Mouse (Mus musculus) stomach, embryonic 14.5 days (tissue): ENCODE results near the gene Bahcc1. TPM values are rescaled to one million over a fixed set of nuclear protein-coding genes. Genes with fewer than 3 reads are reported as not detected.

Experiments
- ATAC-seq: fragments of 200-750 bp; cut with Nextera tagmentation; 2 replicates; pipeline ENCODE4 v1.8.0; 2017; ENCODE audit warnings: low read depth, moderate TSS enrichment; ENCODE audit not compliant: insufficient number of reproducible peaks, insufficient read depth, low FRiP score
- H3K27ac ChIP-seq: fragments of 300-500 bp; sonication (generic); 2 replicates; pipeline ENCODE4 v1.5.1; 2014; ENCODE audit warnings: mild to moderate bottlenecking, low read length, moderate library complexity, mixed read lengths
- H3K27me3 ChIP-seq: fragments of 300-500 bp; sonication (generic); 2 replicates; pipeline ENCODE4 v1.6.1; 2014; ENCODE audit warnings: low read length, control low read depth, mixed read lengths; ENCODE audit not compliant: control insufficient read depth, insufficient read depth
- H3K36me3 ChIP-seq: fragments of 300-500 bp; sonication (generic); 2 replicates; pipeline ENCODE4 v1.6.1; 2014; ENCODE audit warnings: mild to moderate bottlenecking, control low read depth, low read length, moderate library complexity, mixed read lengths; ENCODE audit not compliant: control insufficient read depth, insufficient read depth
- H3K4me1 ChIP-seq: fragments of 300-500 bp; sonication (generic); 2 replicates; pipeline ENCODE4 v1.6.1; 2014; ENCODE audit warnings: low read length, control low read depth, mixed read lengths; ENCODE audit not compliant: control insufficient read depth, insufficient read depth
- H3K4me2 ChIP-seq: fragments of 300-500 bp; sonication (generic); replicated peaks from 2 replicates; pipeline ENCODE4 v1.6.1; 2014; ENCODE audit warnings: low read depth, low read length, control low read depth
- H3K4me3 ChIP-seq: fragments of 300-500 bp; sonication (generic); 2 replicates; pipeline ENCODE4 v1.5.1; 2014; ENCODE audit warnings: low read depth, low read length, control low read depth
- H3K9ac ChIP-seq: fragments of 300-500 bp; sonication (generic); replicated peaks from 2 replicates; pipeline ENCODE4 v1.6.1; 2014; ENCODE audit warnings: low read depth, mild to moderate bottlenecking, control low read depth, low read length, moderate library complexity, mixed read lengths
- H3K9me3 ChIP-seq: fragments of 300-500 bp; sonication (generic); 2 replicates; pipeline ENCODE4 v1.6.1; 2016; ENCODE audit warnings: low read depth, low read length, control low read depth; ENCODE audit not compliant: control insufficient read depth
- WGBS: fragments of 180-500 bp; shearing (Covaris S2); extraction: QIAGEN DNeasy Blood & Tissue Kit; methylation state at CpG from one replicate; pipeline ENCODE4 v1.1.7; 2014; 5-methylcytosine and 5-hydroxymethylcytosine counted together
- polyA plus RNA-seq: library from polyadenylated mRNA; unstranded; fragments of >200 nt; fragmentation: Nextera tagmentation; extraction: Ambion mirVana; gene quantifications from 2 replicates; pipeline ENCODE4 v1.2.1, GENCODE M21; 2014

Bahcc1 gene
- polyA plus RNA-seq, 1 experiment from 2014 or later = 13.4 TPM

GRCm38 (mm10) chr11:120242726-120243530 lies 10.2 kb downstream of the Bahcc1 start:
- peaks cover 65% of the 10 kb centered on the region for H3K4me1 ChIP-seq
- 0 out of 2 replicates have a peak overlapping the region, but pooled peaks have one; percentile 1 for H3K4me2 ChIP-seq
- H3K9me3 ChIP-seq = no peaks in the 10 kb centered on the region
- no peak for ATAC-seq
- H3K9ac ChIP-seq = no peak overlapping the region
- no peaks in the 10 kb centered on the region for H3K27me3 ChIP-seq
- WGBS = 43% methylated on average over 22 of the region's 22 CpGs
- H3K36me3 ChIP-seq = no peaks in the 10 kb centered on the region
- H3K27ac ChIP-seq = peak overlapping the region; percentile 83; the same call in 1 of the 2 replicates
- H3K4me3 ChIP-seq = no peak overlapping the region

- no peak overlapping the region for H3K4me3 ChIP-seq
- 0 out of 2 replicates have a peak overlapping the region, but pooled peaks have one; percentile 1 for H3K4me2 ChIP-seq
- H3K4me1 ChIP-seq = peaks cover 66% of the 10 kb centered on the region
- peak overlapping the region; percentile 83; the same call in 1 of the 2 replicates for H3K27ac ChIP-seq
- no peaks in the 10 kb centered on the region for H3K27me3 ChIP-seq
- no peak overlapping the region for H3K9ac ChIP-seq
- H3K9me3 ChIP-seq = no peaks in the 10 kb centered on the region
- H3K36me3 ChIP-seq = no peaks in the 10 kb centered on the region
- no peak for ATAC-seq
- WGBS = 37% methylated on average over 6 of the region's 6 CpGs
Measured at GRCm38 (mm10) chr11:120243531-120243820, 10.7 kb downstream of the Bahcc1 start.

- Histone ChIP-seq H3K9me3 (no peaks in the 10 kb centered on the region), H3K9ac (no peak overlapping the region), H3K4me1 (peaks cover 42% of the 10 kb centered on the region), H3K27ac (no peak overlapping the region; the same call in 1 of the 2 replicates), H3K4me2 (no peak overlapping the region), H3K27me3 (no peaks in the 10 kb centered on the region), H3K36me3 (no peaks in the 10 kb centered on the region), H3K4me3 (no peak overlapping the region)
- WGBS = 85% methylated on average over 10 of the region's 10 CpGs
- no peak for ATAC-seq
Measured at GRCm38 (mm10) chr11:120248160-120248793, 15.5 kb downstream of the Bahcc1 start.

- no peak overlapping the region for H3K9ac ChIP-seq
- no peaks in the 10 kb centered on the region for H3K27me3 ChIP-seq
- no peak overlapping the region for H3K4me2 ChIP-seq
- WGBS = 83% methylated on average over 6 of the region's 6 CpGs
- H3K4me3 ChIP-seq = no peak overlapping the region
- H3K27ac ChIP-seq = no peak overlapping the region
- peaks cover 38% of the 10 kb centered on the region for H3K4me1 ChIP-seq
- no peaks in the 10 kb centered on the region for H3K36me3 ChIP-seq
- H3K9me3 ChIP-seq = no peaks in the 10 kb centered on the region
- ATAC-seq = no peak
Measured at GRCm38 (mm10) chr11:120248899-120249298, 16.2 kb downstream of the Bahcc1 start.

- Histone ChIP-seq H3K36me3 (no peaks in the 10 kb centered on the region), H3K4me3 (no peak overlapping the region), H3K4me1 (peaks cover 53% of the 10 kb centered on the region), H3K4me2 (no peak overlapping the region), H3K9ac (no peak overlapping the region), H3K27me3 (no peaks in the 10 kb centered on the region), H3K9me3 (no peaks in the 10 kb centered on the region), H3K27ac (0 out of 2 replicates have a peak overlapping the region, but pooled peaks have one; percentile 6)
- 69% methylated on average over 18 of the region's 18 CpGs for WGBS
- ATAC-seq = no peak
Measured at GRCm38 (mm10) chr11:120250991-120251949, 18.5 kb downstream of the Bahcc1 start.

- WGBS = 40% methylated on average over 6 of the region's 6 CpGs
Measured at GRCm38 (mm10) chr11:120251950-120252308, 19.2 kb downstream of the Bahcc1 start.

GRCm38 (mm10) chr11:120252398-120252797 lies 19.7 kb downstream of the Bahcc1 start:
- peaks cover 59% of the 10 kb centered on the region for H3K4me1 ChIP-seq
- H3K4me3 ChIP-seq = no peak overlapping the region
- WGBS = 21% methylated on average over 5 of the region's 5 CpGs
- peak overlapping the region; percentile 45; the same call in 1 of the 2 replicates for H3K27ac ChIP-seq
- no peak; the same call in 1 of the 2 replicates for ATAC-seq
- H3K4me2 ChIP-seq = 0 out of 2 replicates have a peak overlapping the region, but pooled peaks have one; percentile 8
- no peaks in the 10 kb centered on the region for H3K9me3 ChIP-seq
- H3K9ac ChIP-seq = no peak overlapping the region
- no peaks in the 10 kb centered on the region for H3K36me3 ChIP-seq
- H3K27me3 ChIP-seq = no peaks in the 10 kb centered on the region

More at GRCm38 (mm10) chr11:120251950-120252308, 19.2 kb downstream of the Bahcc1 start:
- Histone ChIP-seq H3K9me3 (no peaks in the 10 kb centered on the region), H3K9ac (no peak overlapping the region), H3K27me3 (no peaks in the 10 kb centered on the region), H3K36me3 (no peaks in the 10 kb centered on the region), H3K4me2 (no peak overlapping the region), H3K27ac (0 out of 2 replicates have a peak overlapping the region, but pooled peaks have one; percentile 6), H3K4me3 (no peak overlapping the region), H3K4me1 (peaks cover 55% of the 10 kb centered on the region)
- ATAC-seq = no peak
